Mouse (Mus musculus) bone marrow, adult 2 months (tissue): ENCODE measurements at regions not wholly inside any gene's neighbourhood (a gene's known extent, or its start where the extent isn't known, plus 50 kb on each side); places are given as distances from the start of the nearest gene placed in this dataset.

Source experiments
- CTCF ChIP-seq: fragments of 200-500 bp; IDR thresholded peaks from 2 replicates; pipeline ENCODE4 v1.5.1; 2011; ENCODE audit warnings: low read length, control low read depth; ENCODE audit not compliant: control insufficient read depth, insufficient read depth
- POLR2A ChIP-seq: fragments of 200-500 bp; IDR thresholded peaks from 2 replicates; pipeline ENCODE4 v1.6.1; 2011; ENCODE audit warnings: low read depth, mild to moderate bottlenecking, control low read depth, low read length, borderline replicate concordance; ENCODE audit not compliant: control insufficient read depth

GRCm38 (mm10) chr15:96045561-96045960, 241.8 kb upstream of the Arid2 start:
- TF ChIP-seq CTCF = no peak
- no peak for TF ChIP-seq POLR2A
